Mouse (Mus musculus) stomach, adult 2 months (tissue): ENCODE results near the gene Frmpd1. TPM values are rescaled to one million over a fixed set of nuclear protein-coding genes. Genes with fewer than 3 reads are reported as not detected.

Experiments used
- polyA plus RNA-seq: library from polyadenylated mRNA; depleted of rRNA; stranded (reverse); fragments of >200 nt; gene quantifications from 2 replicates; pipeline ENCODE4 v1.2.3, GENCODE M21; 2012; rRNA removed

Gene Frmpd1
- 1.2 and 1.3 TPM in 2 replicates for polyA plus RNA-seq

GRCm38 (mm10) chr4:45184521-45185330 lies at the start of gene Frmpd1:
TSS of gene Frmpd1 (plus strand) at chr4:45184875.

GRCm38 (mm10) chr4:45296662-45297564 lies 112.2 kb downstream of the Frmpd1 start, which contains the start of gene Trmt10b:
TSS of gene Trmt10b (plus strand) at chr4:45297127.

Other genes with a start within 250 kb of the Frmpd1 start
- 42.8 and 64.3 TPM in 2 replicates for gene Grhpr, start 203.5 kb upstream of the Frmpd1 start, polyA plus RNA-seq
- gene Zbtb5, start 172.5 kb upstream of the Frmpd1 start, polyA plus RNA-seq: 3.7 and 4.4 TPM in 2 replicates
- 1.3 and 1.4 TPM in 2 replicates for gene Polr1e, start 166.3 kb upstream of the Frmpd1 start, polyA plus RNA-seq
- gene Fbxo10, start 100.3 kb upstream of the Frmpd1 start, polyA plus RNA-seq: 3.8 and 4.2 TPM in 2 replicates
- 28.7 and 32.5 TPM in 2 replicates for gene Tomm5, start 76.8 kb upstream of the Frmpd1 start, polyA plus RNA-seq
- 0.19 and 0.38 TPM in 2 replicates for gene Trmt10b, start 112.3 kb downstream of the Frmpd1 start, polyA plus RNA-seq
- gene Dcaf10, start 157.2 kb downstream of the Frmpd1 start, polyA plus RNA-seq: 15.6 and 20.0 TPM in 2 replicates
- 6.8 and 11.9 TPM in 2 replicates for gene Exosc3, start 157.9 kb downstream of the Frmpd1 start, polyA plus RNA-seq
- gene Slc25a51, start 223.9 kb downstream of the Frmpd1 start, polyA plus RNA-seq: 24.9 and 27.0 TPM in 2 replicates